10 mouse cellular contexts compared by ENCODE assay signal in genomic region chr13:111893221-111893713, GRCm38 (mm10).
DNase-seq lines count a peak whose midpoint lies in the region; ATAC-seq lines count a peak whose summit lies in the region.
"Had no signal": no experiment of that assay in that cellular context is flagged by ENCODE, and none has a peak within 500 bp of the region (broad histone marks: within the 10 kb centered on the region; RNA-seq: fewer than 3 reads in every experiment).

No protein-coding gene starts in this region.

- H3K9ac ChIP-seq in liver, embryonic 11.5 days (ENCODE audit: low read depth, low read length), result no peak overlapping the region
- H3K9ac ChIP-seq in limb, embryonic 13.5 days, result no peak overlapping the region
- no peak overlapping the region for H3K9ac ChIP-seq in neural tube, embryonic 15.5 days (replicated peaks)
- H3K9ac ChIP-seq in heart, embryonic 12.5 days, result no peak overlapping the region
- H3K9ac ChIP-seq: embryonic facial prominence, embryonic 15.5 days had no signal

- DNase-seq in liver, embryonic 11.5 days (ENCODE audit: low spot score), result no peak
- no peak for DNase-seq in liver
- DNase-seq in embryo, embryonic 10.5 days (ENCODE audit: low spot score), result peak; percentile 58
- no peak for DNase-seq in left cerebral cortex, postnatal 10 days (ENCODE audit: extremely low spot score in 1 of 2, low spot score in 2 of 2)
- DNase-seq: retina, postnatal 1 day had no signal

- H3K27ac ChIP-seq in liver, embryonic 11.5 days (ENCODE audit: low read depth, low read length), result no peak overlapping the region
- no peak overlapping the region for H3K27ac ChIP-seq in limb, embryonic 13.5 days
- H3K27ac ChIP-seq in neural tube, embryonic 15.5 days (replicated peaks), result no peak overlapping the region
- H3K27ac ChIP-seq in heart, embryonic 12.5 days (ENCODE audit: poor library complexity, severe bottlenecking), result no peak overlapping the region
- H3K27ac ChIP-seq: embryonic facial prominence, embryonic 15.5 days had no signal

- no peak for ATAC-seq in liver, embryonic 11.5 days (replicated peaks; ENCODE audit: low FRiP score)
- no peak for ATAC-seq in limb, embryonic 13.5 days (ENCODE audit: low FRiP score, low read depth)
- ATAC-seq in neural tube, embryonic 15.5 days (ENCODE audit: low FRiP score), result peak; percentile 47; the same call in 1 of the 2 replicates
- ATAC-seq in heart, embryonic 12.5 days (ENCODE audit: insufficient number of reproducible peaks, low FRiP score), result no peak

- no peaks in the 10 kb centered on the region for H3K9me3 ChIP-seq in liver, embryonic 11.5 days (ENCODE audit: control insufficient read depth, low read length)
- H3K9me3 ChIP-seq in limb, embryonic 13.5 days, result no peaks in the 10 kb centered on the region
- H3K9me3 ChIP-seq in neural tube, embryonic 15.5 days (replicated peaks), result no peaks in the 10 kb centered on the region
- H3K9me3 ChIP-seq in heart, embryonic 12.5 days (replicated peaks), result no peaks in the 10 kb centered on the region
- H3K9me3 ChIP-seq: embryonic facial prominence, embryonic 15.5 days; megakaryocyte, embryonic 14.5 days had no signal

- no peaks in the 10 kb centered on the region for H3K36me3 ChIP-seq in liver, embryonic 11.5 days (ENCODE audit: control insufficient read depth, insufficient read depth, low read length)
- H3K36me3 ChIP-seq in limb, embryonic 13.5 days, result no peaks in the 10 kb centered on the region
- no peaks in the 10 kb centered on the region for H3K36me3 ChIP-seq in neural tube, embryonic 15.5 days
- no peaks in the 10 kb centered on the region for H3K36me3 ChIP-seq in heart, embryonic 12.5 days
- H3K36me3 ChIP-seq: embryonic facial prominence, embryonic 15.5 days had no signal

- intact Hi-C loops in left cerebral cortex, postnatal 10 days (cut with DNase I), result no loop called here

- 20% methylated on average over 14 of the region's 14 CpGs for WGBS in liver, embryonic 11.5 days
- 9% methylated on average over 14 of the region's 14 CpGs for WGBS in limb, embryonic 13.5 days
- WGBS in neural tube, embryonic 15.5 days, result 14% methylated on average over 14 of the region's 14 CpGs
- WGBS in heart, embryonic 12.5 days, result 43% methylated on average over 14 of the region's 14 CpGs

- H3K27me3 ChIP-seq in liver, embryonic 11.5 days (replicated peaks; ENCODE audit: control insufficient read depth, insufficient read depth, low read length), result no peaks in the 10 kb centered on the region
- H3K27me3 ChIP-seq in limb, embryonic 13.5 days, result 0 out of 2 replicates have a peak, but pooled peaks cover 3% of the 10 kb centered on the region
- no peaks in the 10 kb centered on the region for H3K27me3 ChIP-seq in neural tube, embryonic 15.5 days (replicated peaks)
- H3K27me3 ChIP-seq in heart, embryonic 12.5 days (replicated peaks), result no peaks in the 10 kb centered on the region
- H3K27me3 ChIP-seq: embryonic facial prominence, embryonic 15.5 days had no signal

- H3K4me2 ChIP-seq in liver, embryonic 11.5 days, result peak overlapping the region; percentile 25
- peak overlapping the region; percentile 26; the same call in 1 of the 2 replicates for H3K4me2 ChIP-seq in limb, embryonic 13.5 days (replicated peaks)
- H3K4me2 ChIP-seq in neural tube, embryonic 15.5 days, result peak overlapping the region; percentile 42
- H3K4me2 ChIP-seq in heart, embryonic 12.5 days, result no peak overlapping the region
- H3K4me2 ChIP-seq: embryonic facial prominence, embryonic 15.5 days had no signal

- no peak overlapping the region for H3K4me3 ChIP-seq in liver, embryonic 11.5 days (ENCODE audit: low read depth, low read length)
- H3K4me3 ChIP-seq in limb, embryonic 13.5 days, result no peak overlapping the region
- no peak overlapping the region for H3K4me3 ChIP-seq in neural tube, embryonic 15.5 days (replicated peaks)
- H3K4me3 ChIP-seq in heart, embryonic 12.5 days, result no peak overlapping the region
- H3K4me3 ChIP-seq: embryonic facial prominence, embryonic 15.5 days; megakaryocyte, embryonic 14.5 days had no signal

- peaks cover 5% of the 10 kb centered on the region for H3K4me1 ChIP-seq in liver, embryonic 11.5 days (replicated peaks; ENCODE audit: control insufficient read depth, insufficient read depth, low read length)
- no peaks in the 10 kb centered on the region for H3K4me1 ChIP-seq in limb, embryonic 13.5 days
- H3K4me1 ChIP-seq in neural tube, embryonic 15.5 days, result peaks cover 5% of the 10 kb centered on the region
- H3K4me1 ChIP-seq in heart, embryonic 12.5 days (replicated peaks), result peaks cover 15% of the 10 kb centered on the region
- H3K4me1 ChIP-seq: embryonic facial prominence, embryonic 15.5 days had no signal
